Mouse (Mus musculus): ENCODE measurements around the gene Phf20. TPM values are rescaled to one million over a fixed set of nuclear protein-coding genes. Genes with fewer than 3 reads are reported as not detected.

Phf20 gene
- total RNA-seq, 2 experiments from 2014 or later, result 46.8 to 53.8 TPM

GRCm38 (mm10) chr2:156260968-156261367 is 64.7 kb downstream of the Phf20 start:
- ATAC-seq (replicated peaks; ENCODE audit: poor library complexity), result no peak

DNA sequence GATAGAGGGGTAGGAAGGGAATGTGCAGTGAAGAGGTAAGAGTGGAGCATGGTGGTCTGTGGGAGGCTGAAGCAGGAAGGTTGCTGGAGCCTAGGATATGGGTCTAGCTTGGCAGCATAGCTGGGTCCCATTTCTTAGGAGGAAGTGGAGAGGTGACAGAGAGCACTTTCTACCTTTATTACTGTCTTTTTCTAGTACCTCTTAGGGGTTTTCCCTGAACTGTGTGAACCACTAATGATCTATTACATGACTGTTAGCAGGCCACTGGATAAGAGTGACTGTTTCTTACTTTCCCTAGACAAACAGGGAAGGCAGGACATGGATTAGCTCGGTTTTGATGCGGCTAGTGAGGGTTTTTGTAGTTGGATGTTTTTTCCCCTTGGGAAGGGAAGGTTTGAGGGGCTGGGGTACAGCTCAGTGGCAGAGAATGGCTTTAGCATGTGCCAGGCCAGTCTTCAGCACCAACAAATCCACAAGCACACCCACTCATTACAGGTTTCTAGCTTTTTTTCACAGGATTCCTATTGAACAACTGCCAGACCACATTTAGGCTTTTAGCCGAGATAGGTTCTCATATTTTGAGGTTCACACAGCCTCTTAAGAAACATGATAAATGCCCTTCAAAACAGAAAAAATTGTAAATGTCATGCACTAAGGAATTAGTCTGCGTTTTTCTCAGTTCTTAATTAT is 67.1 kb downstream of the Phf20 start:
- ATAC-seq (replicated peaks; ENCODE audit: poor library complexity), result 0 out of 2 replicates have a peak, but pooled peaks have one; percentile 6

- no peak for ATAC-seq (replicated peaks; ENCODE audit: poor library complexity)
These were observed 71.4 kb downstream of the Phf20 start for GRCm38 (mm10) chr2:156267636-156268035.

- ATAC-seq (replicated peaks; ENCODE audit: poor library complexity), result no peak
These were observed 76.3 kb downstream of the Phf20 start for GRCm38 (mm10) chr2:156272553-156272952.

DNA sequence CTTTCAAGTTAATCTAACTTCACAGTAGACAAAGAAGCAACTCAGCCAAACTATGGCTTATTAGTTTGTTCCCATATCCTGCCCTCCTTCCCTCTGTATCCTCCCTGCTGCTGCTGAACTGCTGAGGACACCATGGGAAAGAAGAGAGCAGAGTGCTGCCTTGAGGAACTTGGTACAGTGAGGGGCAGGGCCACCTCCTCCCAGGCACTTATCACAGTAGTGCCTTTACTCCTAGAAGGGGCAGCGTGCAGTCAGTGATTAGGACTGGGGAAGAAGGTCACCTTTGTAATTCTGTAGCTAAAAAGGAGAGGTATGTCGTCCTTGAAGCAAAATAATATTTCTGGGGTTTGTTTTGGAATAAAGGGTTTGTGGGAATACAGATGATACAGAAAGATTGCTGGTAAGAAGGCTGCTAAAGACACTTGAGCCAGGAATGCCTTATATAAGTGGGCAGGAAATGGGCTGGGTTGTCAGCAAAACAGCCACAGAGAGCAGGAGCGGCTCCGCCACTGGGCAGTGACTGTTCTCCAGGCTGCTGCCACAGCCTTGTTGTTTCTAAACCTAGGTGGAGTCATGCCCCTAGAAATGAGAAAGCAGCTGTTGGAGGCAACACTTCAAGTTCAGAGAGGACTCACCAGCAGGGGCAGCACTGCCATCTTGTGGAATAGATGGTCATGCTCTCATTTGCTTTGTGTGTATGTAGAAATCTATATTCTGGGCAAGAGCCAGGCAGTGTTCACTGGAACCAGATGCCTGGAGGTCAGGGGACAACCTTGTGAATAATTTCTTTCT is 82.2 kb downstream of the Phf20 start:
- peak; percentile 99 for ATAC-seq (replicated peaks; ENCODE audit: poor library complexity)

DNA sequence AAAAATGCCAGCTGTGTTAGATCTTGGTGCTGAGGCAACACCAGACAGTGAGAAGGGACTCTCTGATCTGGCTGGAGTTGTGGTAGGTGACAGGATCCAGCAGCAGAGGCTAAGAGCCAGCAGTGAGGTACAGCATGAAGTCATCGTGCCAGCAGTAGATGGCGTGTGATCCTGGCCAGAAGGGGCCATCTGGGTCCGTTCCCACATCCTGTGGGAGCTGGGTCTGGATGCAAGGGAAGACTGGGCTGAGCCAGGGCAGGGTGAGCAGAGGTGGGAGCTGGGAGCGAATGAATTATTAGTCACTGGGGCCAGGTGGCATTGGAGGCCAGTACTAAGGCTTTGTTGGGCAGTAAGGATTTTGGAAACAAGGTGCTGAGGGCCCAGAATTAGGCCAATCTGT is 85.0 kb downstream of the Phf20 start:
- no peak for ATAC-seq (replicated peaks; ENCODE audit: poor library complexity)

- no peak for ATAC-seq (replicated peaks; ENCODE audit: poor library complexity)
These were observed 88.9 kb downstream of the Phf20 start for GRCm38 (mm10) chr2:156285161-156285560.

- ATAC-seq (replicated peaks; ENCODE audit: poor library complexity), result 0 out of 2 replicates have a peak, but pooled peaks have one; percentile 31
These were observed 90.5 kb downstream of the Phf20 start for GRCm38 (mm10) chr2:156286733-156287132.

- no peak for ATAC-seq (replicated peaks; ENCODE audit: poor library complexity)
These were observed 92.0 kb downstream of the Phf20 start for GRCm38 (mm10) chr2:156288222-156288621.

DNA sequence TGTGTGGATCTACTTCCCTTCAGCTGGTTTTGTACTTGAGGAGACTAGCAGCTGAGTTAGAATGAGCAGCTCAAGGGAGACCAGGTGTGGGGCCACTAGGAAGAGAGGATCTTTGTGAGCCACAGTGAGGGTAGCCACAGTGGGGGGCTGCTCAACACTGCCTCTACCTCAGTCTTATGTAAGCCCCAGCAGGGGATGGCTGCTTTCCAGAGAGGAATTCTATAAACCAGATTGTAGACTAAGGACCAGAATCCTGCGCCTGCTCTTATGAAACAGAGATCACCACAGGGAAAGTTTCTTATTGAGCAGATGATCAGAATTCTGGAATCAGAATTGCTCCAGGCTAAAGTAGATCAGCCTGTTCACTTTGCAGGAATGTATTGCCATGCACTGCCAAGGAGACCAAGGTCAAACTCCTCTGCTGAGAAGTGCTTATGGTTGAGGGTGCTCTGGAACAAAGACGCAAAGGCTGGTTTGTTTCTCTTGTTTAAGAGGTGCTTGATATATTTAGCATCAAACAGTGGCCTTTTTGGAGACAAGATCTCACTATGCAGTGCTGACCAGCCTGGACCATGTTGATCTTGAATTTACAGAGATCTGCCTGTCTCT is 93.4 kb downstream of the Phf20 start:
- ATAC-seq (replicated peaks; ENCODE audit: poor library complexity), result no peak

GRCm38 (mm10) chr2:156291998-156292397 is 95.7 kb downstream of the Phf20 start:
- ATAC-seq (replicated peaks; ENCODE audit: poor library complexity), result no peak

- ATAC-seq (replicated peaks; ENCODE audit: poor library complexity), result 0 out of 2 replicates have a peak, but pooled peaks have one; percentile 14
These were observed 99.4 kb downstream of the Phf20 start for GRCm38 (mm10) chr2:156295601-156296063.

DNA sequence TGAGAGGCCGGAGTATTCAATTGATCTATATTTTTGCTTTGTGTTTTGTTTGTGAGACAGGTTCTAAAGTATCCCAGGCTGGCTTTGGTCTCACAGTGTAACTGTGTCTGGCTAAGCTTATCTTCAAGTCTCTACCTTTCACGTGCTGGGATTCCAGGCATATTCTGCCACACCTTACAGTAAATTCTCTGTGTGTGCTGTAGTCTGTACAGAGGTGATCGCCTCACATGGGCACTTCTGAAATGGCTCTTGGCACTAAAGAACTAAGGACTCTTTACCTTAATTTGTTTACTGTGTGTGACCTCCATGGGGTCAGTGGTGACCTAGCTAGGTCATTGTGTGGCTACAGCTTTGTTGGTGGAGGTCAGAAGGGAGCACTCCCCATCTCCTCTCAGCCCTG is 99.9 kb downstream of the Phf20 start:
- no peak for ATAC-seq (replicated peaks; ENCODE audit: poor library complexity)

- ATAC-seq (replicated peaks; ENCODE audit: poor library complexity), result no peak
These were observed 101.4 kb downstream of the Phf20 start for GRCm38 (mm10) chr2:156297653-156298052.

DNA sequence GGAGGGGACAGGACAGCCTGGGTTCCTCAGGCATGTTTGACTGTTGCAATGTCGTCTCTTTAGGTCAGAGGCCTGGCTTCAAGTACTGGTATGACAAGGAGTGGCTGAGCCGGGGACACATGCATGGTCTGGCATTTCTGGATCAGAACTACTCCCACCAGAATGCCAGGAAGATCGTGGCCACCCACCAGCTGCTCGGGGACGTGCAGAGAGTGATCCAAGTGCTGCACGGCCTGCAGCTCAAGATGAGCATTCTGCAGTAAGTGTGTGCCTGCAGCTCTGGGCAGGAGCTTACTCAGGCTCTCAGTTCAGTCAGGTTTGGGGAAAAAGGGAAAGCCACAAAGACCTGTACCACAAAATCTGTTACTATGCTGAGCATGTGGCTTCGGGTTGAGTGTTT is 102.2 kb downstream of the Phf20 start:
- ATAC-seq (replicated peaks; ENCODE audit: poor library complexity), result no peak

- peak; percentile 47; the same call in 1 of the 2 replicates for ATAC-seq (replicated peaks; ENCODE audit: poor library complexity)
These were observed 105.8 kb downstream of the Phf20 start for GRCm38 (mm10) chr2:156302063-156302462.

DNA sequence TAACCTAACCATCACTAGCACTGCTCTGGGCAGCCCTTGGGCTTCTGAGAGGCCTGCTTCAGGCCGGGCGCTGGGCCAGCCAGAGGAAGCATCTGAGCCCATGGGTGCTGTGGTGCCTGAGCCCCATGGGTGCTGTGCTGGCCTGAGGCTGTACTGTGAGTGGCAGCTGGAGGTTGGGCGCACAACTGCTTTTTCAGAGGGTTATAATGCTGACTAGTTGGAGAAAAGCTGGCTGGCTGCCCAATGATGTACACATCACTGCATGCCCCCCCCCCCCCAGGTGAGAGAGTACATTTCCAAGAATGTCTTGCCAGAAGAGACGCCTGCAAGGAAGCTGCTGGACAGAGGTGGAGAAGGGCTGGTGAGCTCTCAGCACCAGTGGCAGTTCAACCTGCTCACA is 108.1 kb downstream of the Phf20 start:
- ATAC-seq (replicated peaks; ENCODE audit: poor library complexity), result no peak

DNA sequence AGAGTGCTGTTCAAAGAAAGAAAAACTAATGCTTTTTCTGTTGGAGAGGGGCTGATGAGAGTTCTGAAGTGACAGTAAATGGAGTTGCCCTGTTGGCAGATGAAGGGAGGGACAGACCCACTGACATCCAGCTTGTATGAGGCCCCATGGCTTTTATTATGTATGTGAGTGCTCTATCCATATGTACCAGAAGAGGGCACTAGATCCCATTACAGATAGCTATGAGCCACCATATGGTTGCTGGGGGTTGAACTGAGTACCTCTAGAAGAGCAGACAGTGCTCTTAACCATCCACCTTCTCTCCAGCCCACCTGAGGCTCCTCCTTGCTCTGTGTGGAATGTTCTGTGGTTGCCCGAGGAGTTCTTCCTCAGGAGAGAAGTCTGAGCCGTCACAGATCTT is 109.6 kb downstream of the Phf20 start:
- peak; percentile 80 for ATAC-seq (replicated peaks; ENCODE audit: poor library complexity)

DNA sequence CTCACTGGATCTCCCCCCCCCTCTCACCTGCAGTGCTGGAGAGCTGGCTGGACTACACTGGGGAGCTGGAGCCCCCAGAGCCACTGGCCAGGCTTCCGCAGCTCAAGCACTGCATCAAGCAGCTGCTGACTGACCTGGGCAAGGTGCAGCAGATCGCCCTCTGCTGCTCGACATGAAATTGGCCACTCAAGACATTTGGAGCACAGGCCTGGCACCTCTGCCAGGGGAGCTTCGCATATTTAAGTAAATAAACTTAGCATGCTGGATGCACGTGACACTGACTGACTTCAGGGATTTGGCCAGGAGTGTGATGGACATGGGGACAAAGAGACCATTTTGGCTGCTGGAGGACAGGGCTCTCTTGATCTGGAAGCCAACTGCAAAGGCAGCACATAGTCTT is 111.0 kb downstream of the Phf20 start:
- peak; percentile 51 for ATAC-seq (replicated peaks; ENCODE audit: poor library complexity)

- ATAC-seq (replicated peaks; ENCODE audit: poor library complexity), result no peak
These were observed 113.7 kb downstream of the Phf20 start for GRCm38 (mm10) chr2:156309948-156310347.

DNA sequence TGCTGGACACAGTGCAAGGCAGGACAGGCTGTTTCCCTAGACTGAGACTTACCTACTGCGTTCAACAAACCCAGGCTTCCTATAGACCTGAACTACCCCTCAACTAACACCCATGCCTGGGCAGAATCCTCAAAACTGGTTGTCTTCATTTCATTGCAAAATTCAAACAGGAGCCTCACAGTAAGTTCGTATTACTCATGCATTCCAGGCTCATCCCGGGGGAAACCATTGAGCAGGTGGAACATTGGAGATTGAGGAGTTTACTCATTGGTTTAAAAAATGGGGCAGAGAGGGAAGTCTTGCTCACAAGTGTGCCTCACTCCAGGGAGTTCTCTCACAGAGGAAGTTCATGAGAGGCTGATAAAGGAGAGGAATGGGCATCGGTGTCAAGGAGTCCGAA is 114.2 kb downstream of the Phf20 start:
- ATAC-seq (replicated peaks; ENCODE audit: poor library complexity), result no peak

- ATAC-seq (replicated peaks; ENCODE audit: poor library complexity), result no peak
These were observed 114.7 kb downstream of the Phf20 start for GRCm38 (mm10) chr2:156310945-156311344.
